Mouse (Mus musculus) adrenal gland (tissue): ENCODE data around the gene Faf1.

Source experiments
- intact Hi-C: fragments of 180-260 bp; cut with DNase I; formaldehyde crosslinking; loops from one replicate; pipeline ENCODE4 v1.15.1; 2025

The Faf1 gene

DNA sequence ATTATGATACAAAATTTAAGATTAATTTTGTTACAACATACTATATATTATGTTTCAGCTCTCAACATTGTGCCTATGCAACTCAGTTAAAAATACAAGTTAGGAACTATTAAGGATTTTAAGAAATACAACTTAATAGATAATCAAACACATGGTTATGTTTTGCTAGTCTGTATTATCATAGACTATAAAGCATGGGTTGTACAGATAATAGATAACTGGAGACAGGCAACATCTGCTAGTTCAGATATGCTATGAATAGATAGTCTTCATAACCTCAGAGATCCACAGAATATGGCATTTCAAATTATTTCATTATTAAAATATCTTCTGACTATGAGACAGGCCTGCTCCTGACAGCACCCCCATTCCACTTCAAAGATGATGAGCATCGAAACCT, 329.7 kb downstream of the Faf1 start:
- intact Hi-C loops = no loop called here
